Mouse (Mus musculus): Measurements from ENCODE around the gene Nudt3.

GRCm38 (mm10) chr17:27541261-27541660, 82.0 kb downstream of the Nudt3 start:
- TF ChIP-seq CTCF (IDR thresholded peaks at IDR 0.05) (no peak), EP300 (IDR thresholded peaks at IDR 0.05) (no peak)
